Mouse (Mus musculus) kidney, adult 8-10 months (tissue): ENCODE measurements around the gene Aldh3b1.
A peak's percentile ranks its signal among the peaks of the same experiment; 100 is the strongest.
"Not testable (repeated sequence)": the region's sequence is repeated elsewhere in the genome, so short reads cannot be mapped to it uniquely, and the experiment has no call there.

Experiments
- DNase-seq, 2 experiments: peaks; one replicate each; pipeline ENCODE4 v3.0.0; 2022

The Aldh3b1 gene

DNA sequence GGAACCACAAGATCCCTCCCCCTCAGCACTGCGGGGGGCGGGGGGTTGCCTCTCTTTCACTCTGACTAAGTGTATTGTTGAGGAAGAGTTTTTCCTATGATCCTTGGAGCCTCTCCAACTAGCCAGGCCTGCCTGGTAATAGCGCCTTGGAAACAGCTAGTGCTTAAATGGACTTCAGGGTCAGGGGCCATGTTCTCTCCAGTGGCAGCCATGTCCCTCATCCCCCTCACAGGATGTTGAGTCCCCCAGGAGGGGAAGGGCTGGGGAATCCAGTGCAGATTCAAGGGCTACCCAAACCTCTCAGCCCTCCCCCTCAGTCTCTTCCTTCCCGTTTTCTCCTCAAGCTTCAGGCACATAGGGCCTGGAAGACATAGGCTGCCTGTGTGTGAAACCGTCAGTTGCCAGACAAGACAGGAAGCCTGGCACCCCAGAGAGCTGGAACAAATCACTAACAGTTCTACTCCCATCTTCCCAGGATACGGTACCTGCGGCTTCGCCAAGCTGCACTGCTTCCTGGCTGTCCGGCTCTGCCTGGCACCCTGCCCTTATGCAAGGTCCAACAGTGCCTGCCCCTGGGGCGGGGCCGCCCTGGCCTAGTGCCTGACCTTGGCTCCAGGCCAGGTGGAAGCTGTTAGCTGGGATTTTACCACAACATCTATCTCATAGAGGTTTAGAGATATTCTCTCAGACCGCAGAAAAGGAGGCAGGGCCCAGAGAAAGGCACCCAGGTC lies at the start of gene Aldh3b1:
Gene Aldh3b1 (minus strand): TSS at position 598 of the 731 bp plus-strand sequence.
- peak; percentile 92 to 96 for DNase-seq

DNA sequence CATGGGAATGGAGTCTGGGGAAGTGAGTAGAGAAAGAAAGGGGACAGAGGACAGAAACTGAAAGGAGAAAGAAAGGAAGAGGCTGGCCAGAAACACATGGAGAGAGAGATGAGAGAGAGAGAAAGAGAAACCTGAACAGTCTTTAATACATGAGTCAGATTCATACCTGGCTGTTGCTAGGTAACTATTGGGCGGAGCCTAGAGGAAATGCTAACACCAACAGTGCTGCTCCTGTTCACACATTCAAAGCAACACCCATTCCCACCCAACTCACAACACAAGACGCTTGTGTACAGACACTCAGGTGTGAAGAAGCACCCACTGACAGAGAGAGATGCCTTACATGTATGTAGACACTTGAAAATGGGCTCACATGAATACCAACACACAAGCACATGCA lies 46.3 kb upstream of the Aldh3b1 start:
- no peak for DNase-seq

DNA sequence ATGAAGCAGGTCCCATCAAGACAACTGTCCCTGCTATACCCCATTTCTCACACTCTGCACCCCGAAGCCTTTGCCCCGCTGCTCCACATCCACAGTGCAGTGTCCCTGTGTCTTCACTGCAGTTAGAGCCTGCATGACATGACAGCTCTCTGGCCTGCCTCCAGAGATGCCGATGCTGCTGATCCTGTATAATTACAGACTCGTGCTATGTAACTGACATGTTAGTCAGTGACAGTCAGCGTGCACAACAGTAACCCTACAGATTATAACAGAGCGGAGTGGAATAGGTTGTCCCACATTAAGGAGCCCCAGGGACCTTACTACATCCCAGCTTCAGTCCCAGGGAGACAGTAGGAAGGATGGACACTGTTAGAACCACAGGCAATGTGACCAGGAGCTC lies 45.0 kb upstream of the Aldh3b1 start:
- DNase-seq = not testable (repeated sequence)

DNA sequence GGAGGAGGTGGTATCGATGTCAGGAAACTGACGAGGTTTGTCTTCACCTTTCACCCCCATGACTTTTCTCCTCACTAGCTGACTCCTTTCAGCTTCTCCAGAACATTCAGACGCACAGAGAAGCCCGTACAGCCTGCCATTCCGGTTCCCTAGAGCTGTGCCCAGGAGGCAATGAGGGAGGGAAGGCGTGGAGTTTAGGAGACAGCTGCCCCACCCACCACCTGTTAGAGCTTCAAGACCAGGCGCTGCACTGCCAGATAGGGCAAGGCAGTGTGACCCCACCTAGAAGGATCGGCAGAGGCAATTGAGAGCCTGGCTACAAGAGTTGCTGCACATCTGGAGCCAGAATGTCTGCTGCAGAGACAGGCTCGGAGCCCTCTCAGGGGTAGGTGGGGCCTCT lies 42.6 kb upstream of the Aldh3b1 start, which contains the start of gene Aldh3b2:
Gene Aldh3b2 (plus strand): TSS at position 100 of the 400 bp plus-strand sequence.
- no peak for DNase-seq

DNA sequence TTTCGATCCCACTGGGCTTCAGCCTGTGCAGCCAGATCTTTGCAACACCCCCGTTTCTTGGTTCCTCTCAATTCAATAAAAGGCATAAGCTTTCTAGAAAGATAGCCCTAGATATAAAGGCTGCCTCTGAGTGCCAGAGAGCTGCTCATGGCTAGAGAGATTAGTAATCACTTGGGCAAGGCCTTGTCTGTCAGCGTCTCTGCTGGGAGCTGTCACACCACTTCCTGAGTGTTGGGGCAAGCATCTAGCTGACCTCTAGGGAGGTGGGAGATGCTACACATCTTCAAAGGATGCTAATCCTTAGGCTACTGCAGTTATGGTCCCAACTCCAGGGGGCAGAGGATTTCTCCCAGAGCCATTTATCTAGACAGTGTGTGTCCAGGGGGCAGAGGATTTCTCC lies 37.6 kb upstream of the Aldh3b1 start:
- no peak for DNase-seq

DNA sequence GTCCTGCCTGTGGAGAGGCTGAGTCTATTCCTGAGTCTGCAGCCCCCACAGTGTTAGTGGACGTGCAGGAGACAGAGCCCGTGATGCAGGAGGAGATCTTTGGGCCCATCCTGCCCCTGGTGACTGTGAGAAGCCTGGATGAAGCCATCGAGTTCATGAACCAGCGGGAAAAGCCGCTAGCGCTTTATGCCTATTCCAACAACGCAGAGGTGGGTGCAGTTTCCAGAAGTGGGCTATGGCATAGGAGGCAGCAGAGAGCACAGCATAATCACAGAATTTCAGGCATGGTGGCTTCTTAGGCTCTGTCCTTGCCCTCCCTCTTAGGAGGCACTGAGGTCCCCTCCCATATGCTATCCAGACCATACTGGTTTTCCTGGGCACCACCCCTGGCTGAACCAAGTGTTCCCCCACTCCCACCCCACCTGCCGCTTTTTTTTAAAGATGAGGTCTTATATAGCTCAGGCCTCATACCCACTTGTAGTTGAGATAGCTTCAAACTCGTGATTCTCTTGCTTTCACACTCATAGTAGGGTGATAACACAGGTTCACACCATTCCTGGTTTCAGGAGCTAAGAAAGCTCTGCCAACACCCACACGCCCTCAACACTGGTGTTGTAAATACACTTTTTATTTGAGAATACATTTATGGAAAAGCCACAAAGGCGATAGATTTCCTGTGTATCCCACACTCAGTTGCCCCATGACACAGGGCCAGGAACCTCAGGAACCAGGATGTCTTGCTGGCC lies 36.9 kb upstream of the Aldh3b1 start:
- DNase-seq = no peak

DNA sequence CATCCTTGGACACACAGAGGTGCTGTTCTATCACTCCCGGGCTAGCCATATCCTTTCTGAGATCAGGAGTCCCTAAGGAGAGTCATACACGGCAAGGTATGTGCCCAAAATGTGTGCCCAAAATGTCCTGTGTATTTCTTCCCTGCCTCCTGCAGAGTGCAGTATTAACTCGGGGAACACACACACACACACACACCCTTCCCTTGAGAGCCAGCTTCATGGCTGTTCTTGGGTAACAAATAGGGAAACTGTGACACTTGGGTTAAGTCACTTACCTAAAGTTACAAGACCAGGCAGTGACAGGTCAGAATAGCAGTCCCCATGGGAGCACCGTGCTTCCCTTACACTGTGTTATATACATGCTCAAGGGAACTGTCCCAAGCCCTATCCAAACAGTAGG lies 34.4 kb upstream of the Aldh3b1 start:
- DNase-seq = no peak

DNA sequence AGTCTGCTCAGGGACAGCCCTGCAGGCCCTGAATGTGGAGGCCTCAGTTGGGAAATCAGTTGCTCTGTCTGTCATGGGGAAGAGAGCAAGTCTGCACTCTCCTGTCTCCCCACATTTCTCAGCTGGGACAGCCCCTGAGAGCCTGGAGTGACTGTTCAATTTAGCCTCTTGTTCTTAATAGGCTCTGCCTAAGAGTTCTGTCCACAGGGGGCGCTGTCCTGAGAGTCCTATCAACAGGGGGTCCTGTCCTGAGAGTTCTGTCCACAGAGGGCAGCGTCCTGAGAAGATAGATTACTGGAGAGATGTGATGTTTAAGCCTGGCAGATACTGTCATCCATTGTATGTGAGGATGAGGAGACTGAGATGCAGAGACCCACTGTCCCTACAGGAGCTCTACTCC lies 32.9 kb upstream of the Aldh3b1 start:
- peak in 1 of 2 experiments; percentile 25 for DNase-seq

DNA sequence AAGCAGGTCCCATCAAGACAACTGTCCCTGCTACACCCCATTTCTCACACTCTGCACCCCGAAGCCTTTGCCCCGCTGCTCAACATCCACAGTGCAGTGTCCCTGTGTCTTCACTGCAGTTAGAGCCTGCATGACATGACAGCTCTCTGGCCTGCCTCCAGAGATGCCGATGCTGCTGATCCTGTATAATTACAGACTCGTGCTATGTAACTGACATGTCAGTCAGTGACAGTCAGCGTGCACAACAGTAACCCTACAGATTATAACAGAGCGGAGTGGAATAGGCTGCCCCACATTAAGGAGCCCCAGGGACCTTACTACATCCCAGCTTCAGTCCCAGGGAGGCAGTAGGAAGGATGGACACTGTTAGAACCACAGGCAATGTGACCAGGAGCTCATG lies 32.2 kb upstream of the Aldh3b1 start:
- not testable (repeated sequence) for DNase-seq

DNA sequence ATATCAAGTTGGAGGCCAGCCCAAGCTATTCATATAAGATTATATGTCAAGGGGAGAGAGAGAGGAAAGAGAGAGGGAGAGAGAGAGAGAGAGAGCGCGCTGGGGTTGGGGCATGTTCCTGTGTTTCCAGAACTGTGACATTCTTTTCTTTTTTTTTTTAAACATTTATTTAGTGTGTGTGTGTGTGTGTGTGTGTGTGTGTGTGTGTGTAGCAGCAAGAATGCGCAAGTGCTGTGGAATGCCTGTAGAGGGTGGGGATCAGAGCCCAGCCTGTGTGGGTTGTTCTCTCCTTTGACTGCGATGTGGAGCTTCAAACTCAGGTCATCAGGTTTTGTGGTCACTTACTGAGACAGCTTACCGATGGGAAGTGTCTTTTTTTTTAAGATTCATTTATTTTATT lies 30.6 kb upstream of the Aldh3b1 start:
- DNase-seq = no peak

DNA sequence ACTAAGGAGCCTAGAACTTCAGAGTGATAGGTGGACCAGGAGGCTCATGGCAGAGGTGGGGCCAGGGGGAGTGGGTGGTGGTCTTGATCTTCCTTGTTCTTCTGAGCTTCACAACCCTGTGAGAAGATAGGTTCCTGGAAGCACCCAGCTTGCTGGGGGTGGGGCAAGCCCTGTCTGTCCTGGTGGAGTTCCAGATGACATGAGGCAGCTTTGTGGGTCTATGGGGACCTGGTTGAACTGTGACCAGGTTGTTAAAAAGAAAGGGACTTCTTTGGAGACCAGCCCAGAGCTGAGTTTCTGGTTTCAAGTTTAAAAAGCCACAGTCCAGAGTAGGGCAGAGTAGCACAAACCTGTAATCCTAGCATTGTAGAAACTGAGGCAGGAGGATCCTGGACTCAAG lies 29.4 kb upstream of the Aldh3b1 start:
- DNase-seq = peak; percentile 64 to 75

DNA sequence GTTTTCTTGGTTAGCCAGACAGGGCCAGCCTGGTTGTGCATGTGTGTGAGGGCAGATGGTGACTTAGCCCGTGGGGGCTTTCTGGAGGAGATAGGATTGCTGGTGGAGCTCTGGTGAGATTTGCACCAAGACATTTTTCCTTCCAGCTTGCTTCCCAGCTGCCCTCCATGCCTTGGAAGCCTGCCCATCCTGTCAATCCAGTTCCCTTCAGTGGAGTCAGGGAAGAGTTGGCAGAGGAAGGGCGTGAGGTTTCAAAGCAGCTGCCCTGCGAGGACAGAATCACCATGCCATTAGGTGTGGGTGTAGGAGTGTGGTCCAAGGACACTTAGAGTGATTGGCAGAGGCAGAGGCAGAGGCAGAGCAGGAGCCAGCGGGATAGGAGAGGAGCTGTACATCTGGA lies 28.9 kb upstream of the Aldh3b1 start, which contains the start of gene Aldh3b3:
Gene Aldh3b3 (plus strand): TSS at position 176 of the 400 bp plus-strand sequence.
- DNase-seq = peak in 1 of 2 experiments; percentile 41

DNA sequence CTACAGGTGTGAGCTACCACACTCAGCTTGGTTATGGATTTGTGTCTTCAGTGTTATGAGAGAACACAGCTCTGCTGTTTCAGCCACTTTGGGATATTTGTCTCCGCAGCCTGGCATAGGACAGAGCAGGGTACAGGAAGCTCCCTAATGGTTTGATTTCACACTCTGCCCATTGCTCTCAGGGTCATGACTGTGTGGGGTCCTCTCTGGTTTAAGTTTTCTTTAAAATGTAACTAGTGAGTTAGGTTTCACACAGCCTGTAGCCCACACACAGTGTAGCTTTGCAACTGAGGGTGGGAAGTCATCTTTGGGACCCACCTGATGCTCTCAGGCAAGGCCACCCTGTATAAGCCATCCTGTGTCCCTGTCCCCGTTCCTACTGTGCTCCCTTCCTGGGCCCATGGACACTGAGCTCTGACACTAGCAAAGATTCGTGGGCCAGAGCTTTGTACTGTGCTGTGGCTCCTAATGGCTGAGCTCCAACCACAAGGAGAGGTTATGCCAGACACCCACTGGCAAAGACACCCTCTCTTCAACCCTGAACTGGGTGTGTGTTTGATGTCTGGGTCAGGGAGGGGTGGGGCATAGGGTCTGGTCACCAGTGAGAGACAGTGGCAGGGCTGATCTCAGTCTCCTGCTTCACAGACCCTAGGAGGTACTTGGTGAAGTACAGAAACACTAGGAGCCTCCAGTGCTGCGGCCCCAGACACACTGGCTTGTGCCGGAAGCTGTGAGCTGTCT lies 27.9 kb upstream of the Aldh3b1 start:
- peak in 1 of 2 experiments; percentile 57 for DNase-seq

DNA sequence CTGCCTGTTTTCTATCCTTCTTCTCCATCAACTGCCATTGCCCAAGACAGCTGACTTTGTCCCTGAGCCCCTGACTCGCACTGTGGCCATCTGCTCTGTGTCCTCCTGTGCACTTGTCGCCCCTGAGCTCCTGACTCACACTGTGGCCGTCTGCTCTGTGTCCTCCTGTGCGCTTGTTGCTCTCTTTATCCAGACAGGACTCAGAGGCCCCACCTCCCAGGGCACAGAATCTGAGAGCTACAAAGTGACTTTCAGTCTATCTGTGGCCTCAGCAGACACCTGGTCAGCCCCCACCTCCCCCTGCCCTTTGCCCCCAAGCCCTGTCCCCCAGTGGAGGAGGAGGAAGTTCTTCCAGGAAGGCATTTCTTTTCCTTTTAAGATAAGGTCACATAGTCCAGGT lies 26.2 kb upstream of the Aldh3b1 start:
- DNase-seq = no peak

DNA sequence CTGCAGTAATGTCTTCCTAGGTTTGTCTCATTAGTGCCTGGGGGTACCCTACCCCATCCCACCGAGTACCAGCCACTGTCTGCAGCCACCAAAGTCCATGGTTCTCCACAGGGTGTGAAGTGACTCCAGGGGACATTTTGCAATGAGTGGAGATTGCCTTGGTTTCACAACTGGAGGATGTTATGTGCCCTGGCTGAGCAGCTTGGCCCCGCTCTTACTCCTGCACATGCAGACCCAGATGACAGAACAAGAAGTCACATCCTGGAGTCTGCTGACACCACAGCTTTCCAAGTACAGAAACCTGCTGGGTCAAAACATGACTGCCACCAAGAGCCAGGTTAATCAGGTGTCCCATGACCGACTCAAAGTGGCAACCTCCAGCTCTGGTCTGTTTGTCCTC lies 25.4 kb upstream of the Aldh3b1 start:
- no peak for DNase-seq

DNA sequence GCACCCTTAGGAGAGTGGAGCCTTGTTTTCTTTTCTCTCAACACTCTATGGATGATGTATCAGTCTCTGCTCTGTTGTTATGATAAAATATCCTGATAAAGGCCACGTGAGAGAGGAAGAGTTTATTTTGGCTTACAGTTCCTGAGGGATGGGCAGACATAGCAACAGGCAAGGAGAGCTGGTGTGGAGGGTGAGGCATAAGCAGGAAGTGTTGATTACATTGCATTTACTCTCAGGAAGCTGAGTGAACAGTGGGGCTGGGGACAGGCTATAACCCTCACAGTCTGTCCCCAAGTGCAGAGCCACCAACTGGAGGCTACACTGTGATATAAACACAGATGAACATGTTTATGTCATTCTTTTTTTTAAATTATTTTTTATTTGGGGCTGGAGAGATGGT lies 22.5 kb upstream of the Aldh3b1 start:
- no peak for DNase-seq

DNA sequence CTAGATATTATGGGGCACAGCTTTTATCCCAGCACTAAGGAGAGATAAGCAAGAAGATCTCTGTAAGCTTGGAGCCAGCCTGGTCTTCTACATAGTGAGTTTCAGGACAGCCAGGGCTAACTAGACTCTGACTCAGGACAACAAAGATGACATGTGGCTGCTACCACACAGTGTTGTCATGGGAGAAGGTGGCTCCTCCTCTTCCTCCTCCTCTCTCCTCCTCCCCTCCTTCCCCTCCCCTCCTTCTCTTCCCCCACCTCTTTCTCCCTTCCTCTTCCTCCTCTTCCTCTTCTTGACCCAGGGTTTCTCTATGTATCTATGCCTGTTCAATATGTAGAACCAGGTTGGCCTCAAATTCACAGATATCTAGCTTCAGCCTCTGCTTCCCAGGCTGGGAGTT lies 21.9 kb upstream of the Aldh3b1 start:
- no peak for DNase-seq

DNA sequence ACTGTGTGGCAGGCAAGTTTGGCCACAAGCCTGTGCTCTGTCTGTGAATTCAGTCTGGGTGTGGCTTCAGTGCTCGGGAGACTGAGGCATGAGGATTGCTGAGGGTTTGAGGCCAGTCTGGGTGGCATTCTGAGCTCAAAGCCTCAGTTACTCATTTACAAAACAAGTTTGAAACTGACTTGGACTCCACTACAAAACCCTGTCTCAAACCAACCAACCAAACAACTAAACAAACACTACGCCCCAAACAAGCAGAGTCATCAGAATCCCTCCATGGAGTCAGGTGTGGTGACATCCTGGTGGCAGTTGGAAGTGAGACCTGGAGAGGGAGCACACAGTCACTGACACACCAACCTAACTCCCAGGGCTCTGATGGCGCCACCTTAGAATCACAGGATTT lies 20.7 kb upstream of the Aldh3b1 start:
- peak; percentile 53 to 62 for DNase-seq

DNA sequence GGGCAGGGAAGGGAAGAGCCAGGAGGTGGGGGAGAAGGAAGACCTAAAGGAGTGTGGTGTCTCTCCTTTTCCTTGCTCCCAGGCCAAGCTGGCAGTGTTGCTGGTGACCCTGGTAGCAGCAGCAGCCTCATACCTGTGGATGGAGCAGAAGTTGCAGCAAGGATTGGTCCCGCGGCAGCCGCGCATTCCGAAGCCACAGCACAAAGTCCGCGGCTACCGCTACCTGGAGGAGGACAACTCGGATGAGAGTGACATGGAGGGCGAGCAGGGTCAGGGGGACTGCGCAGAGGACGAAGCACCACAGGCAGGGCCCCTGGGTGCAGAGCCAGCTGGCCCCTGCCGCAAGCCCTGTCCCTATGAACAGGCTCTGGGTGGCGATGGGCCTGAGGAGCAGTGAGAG lies 18.9 kb upstream of the Aldh3b1 start:
- peak; percentile 46 to 54 for DNase-seq

DNA sequence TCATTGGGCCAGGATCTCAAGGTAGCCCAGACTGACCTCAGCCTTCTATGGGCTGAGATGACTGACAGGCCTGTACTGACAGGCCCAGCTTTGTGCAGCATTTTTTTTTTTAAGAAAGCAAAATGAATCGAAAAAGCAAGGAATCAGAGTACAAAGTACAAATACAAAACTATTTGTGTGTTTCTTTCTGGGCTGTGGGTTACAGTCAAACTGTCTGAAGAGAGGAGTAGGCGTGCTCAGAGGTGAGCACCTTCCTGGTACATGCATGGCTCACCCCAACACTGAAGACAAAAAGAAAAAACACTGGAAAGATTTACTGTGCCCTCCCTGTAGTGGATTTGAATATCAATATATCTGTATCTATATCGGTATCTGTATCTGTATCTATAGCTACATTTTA lies 18.2 kb upstream of the Aldh3b1 start:
- DNase-seq = no peak

DNA sequence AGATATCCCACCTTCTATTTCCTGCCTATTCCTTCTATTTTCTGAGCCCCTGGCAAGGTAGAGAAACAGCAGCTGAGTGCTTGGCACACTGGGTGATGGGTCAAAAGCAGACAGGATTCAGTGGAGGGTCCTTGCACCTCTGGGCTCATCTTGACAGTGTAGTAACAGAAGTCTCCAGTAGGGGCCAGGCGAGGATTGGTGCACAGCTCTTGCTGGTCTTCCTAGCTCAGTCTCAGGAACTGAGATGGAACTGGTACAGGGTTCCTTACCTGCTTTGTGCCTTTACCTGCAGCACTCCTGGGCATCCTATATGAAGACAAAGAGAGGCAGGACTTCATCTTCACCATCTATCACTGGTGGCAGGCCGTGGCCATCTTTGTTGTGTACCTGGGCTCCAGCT lies 17.1 kb upstream of the Aldh3b1 start:
- peak; percentile 73 to 88 for DNase-seq

DNA sequence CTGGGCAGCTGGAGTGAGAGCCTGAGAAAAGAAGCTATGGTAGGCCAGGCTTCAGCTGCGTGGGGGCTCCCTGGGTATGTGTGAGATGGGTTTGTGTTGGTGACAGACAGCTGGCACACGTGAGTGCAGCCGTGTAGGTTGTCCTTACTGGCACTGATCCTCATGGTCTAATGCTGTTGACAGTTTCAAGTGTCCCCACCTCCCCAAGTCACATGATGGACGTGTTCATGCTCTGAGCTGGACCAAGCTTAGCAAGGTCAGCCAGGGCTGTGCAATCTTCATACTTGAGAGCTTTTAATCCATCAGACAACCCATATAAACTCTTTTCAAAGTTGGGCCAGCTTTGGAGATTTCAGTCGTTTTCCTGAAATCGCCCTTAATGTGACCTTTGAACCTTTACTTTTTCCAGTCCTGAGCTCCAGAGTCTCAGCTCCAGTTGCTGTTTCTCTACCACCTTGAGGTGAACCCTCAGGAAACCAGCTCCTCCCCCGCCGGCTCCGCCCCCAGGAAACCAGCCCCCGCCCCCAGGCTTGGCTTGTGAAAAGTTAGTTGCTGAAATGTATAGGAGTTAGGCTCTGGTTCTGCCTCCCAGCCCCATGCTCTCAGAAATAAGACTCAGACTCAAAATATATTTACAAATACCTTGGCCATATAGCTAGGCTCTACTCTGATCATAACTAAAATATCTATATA lies 16.4 kb upstream of the Aldh3b1 start:
- peak in 1 of 2 experiments; percentile 77 for DNase-seq
